Mouse (Mus musculus): ENCODE measurements around the gene Tex2. TPM values are rescaled to one million over a fixed set of nuclear protein-coding genes. Genes with fewer than 3 reads are reported as not detected.
"Not testable (repeated sequence)": the region's sequence is repeated elsewhere in the genome, so short reads cannot be mapped to it uniquely, and the experiment has no call there.

Tex2 gene
- polyA plus RNA-seq, 2 experiments = 8.7 to 10.8 TPM

DNA sequence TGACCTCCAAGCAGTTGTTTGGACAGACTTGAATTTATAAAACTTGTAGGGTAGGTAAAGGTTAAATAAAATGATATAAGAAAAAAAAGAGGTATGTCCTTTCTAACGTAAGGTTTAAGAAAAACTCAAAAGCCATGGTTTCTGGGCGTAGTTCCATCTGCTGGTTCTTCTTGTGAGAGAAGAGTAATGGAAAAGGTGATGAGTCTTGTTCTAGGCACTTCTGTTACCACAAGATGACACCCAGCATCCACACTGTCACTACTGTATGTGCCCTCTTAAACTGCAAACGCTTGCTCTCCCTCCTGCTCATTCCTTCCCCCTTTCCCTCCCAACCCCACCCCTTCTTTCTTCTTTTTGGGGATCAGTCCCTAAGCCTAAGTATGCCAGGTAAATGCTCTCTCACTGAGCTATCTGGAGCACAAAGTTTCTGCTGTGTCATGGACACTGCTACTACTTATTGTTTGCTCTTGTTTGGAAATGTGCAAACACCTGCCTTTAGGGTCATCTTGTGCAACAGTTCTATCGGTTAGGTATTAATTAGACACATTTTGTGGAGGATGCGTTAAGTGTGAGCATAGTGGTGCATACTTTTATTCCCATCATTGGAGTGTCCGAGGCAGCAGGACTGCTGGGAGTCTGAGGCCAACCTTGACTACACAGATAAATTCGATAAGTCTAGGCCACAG, 120.1 kb downstream of the Tex2 start:
- no peak for TF ChIP-seq POLR2A (IDR thresholded peaks at IDR 0.05; ENCODE audit: borderline replicate concordance, extremely low read depth, insufficient read depth, insufficient read length)
- no peaks in the 10 kb centered on the region for H3K27me3 ChIP-seq (ENCODE audit: control insufficient read depth, insufficient read depth, low read length)

DNA sequence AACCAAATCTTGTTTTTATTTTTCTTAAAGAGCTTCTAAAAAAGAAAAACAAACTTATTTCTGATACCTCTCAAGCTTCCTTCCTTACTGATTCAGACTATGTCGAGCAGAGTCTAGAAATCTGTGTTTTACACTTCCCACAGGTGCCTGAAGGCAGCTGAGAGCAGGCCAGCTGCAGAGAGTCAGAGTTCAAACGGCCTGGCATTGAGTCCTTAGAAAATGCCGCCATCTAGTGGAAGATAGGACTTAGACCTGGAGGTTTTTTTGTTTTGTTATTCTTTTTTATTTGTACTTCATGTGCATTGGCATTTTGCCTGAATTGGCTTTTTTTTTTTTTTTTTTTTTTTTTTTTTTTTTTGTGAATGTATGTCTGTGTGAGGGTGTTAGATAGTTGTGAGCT, 121.8 kb downstream of the Tex2 start:
- DNase-seq (ENCODE audit: low spot score) (peak; percentile 94), ATAC-seq (ENCODE audit: low FRiP score, low read depth) (no peak)
- no peak overlapping the region for H3K4me3 ChIP-seq (replicated peaks; ENCODE audit: low read length)
- H3K4me2 ChIP-seq (replicated peaks; ENCODE audit: low read depth, low read length, severe bottlenecking) = no peak overlapping the region
- no peak overlapping the region for H3K9ac ChIP-seq (ENCODE audit: low read depth, low read length, severe bottlenecking)
- no peak overlapping the region for H3K27ac ChIP-seq (replicated peaks; ENCODE audit: low read depth, low read length)
- H3K9me3 ChIP-seq (ENCODE audit: control insufficient read depth, low read length) = no peaks in the 10 kb centered on the region
- WGBS = 2% methylated on average over 3 of the region's 3 CpGs
- TF ChIP-seq POLR2A (IDR thresholded peaks at IDR 0.05; ENCODE audit: borderline replicate concordance, extremely low read depth, insufficient read depth, insufficient read length) = no peak
- H3K36me3 ChIP-seq (ENCODE audit: control insufficient read depth, insufficient read depth, low read length) = no peaks in the 10 kb centered on the region
- H3K4me1 ChIP-seq (ENCODE audit: control insufficient read depth, insufficient read depth, low read length) = peaks cover 7% of the 10 kb centered on the region
- no peaks in the 10 kb centered on the region for H3K27me3 ChIP-seq (ENCODE audit: control insufficient read depth, insufficient read depth, low read length)

More for the DNA sequence above, 120.1 kb downstream of the Tex2 start:
- H3K4me2 ChIP-seq (replicated peaks; ENCODE audit: low read depth, low read length, severe bottlenecking) = no peak overlapping the region
- H3K36me3 ChIP-seq (ENCODE audit: control insufficient read depth, insufficient read depth, low read length) = no peaks in the 10 kb centered on the region
- no peak overlapping the region for H3K9ac ChIP-seq (ENCODE audit: low read depth, low read length, severe bottlenecking)
- WGBS = 74% methylated on average over 7 of the region's 7 CpGs
- no peaks in the 10 kb centered on the region for H3K9me3 ChIP-seq (ENCODE audit: control insufficient read depth, low read length)
- ATAC-seq (ENCODE audit: low FRiP score, low read depth) (no peak), DNase-seq (ENCODE audit: low spot score) (no peak)
- H3K27ac ChIP-seq (replicated peaks; ENCODE audit: low read depth, low read length) = no peak overlapping the region
- peaks cover 3% of the 10 kb centered on the region; the same call in 1 of the 2 replicates for H3K4me1 ChIP-seq (ENCODE audit: control insufficient read depth, insufficient read depth, low read length)
- H3K4me3 ChIP-seq (replicated peaks; ENCODE audit: low read length) = no peak overlapping the region

DNA sequence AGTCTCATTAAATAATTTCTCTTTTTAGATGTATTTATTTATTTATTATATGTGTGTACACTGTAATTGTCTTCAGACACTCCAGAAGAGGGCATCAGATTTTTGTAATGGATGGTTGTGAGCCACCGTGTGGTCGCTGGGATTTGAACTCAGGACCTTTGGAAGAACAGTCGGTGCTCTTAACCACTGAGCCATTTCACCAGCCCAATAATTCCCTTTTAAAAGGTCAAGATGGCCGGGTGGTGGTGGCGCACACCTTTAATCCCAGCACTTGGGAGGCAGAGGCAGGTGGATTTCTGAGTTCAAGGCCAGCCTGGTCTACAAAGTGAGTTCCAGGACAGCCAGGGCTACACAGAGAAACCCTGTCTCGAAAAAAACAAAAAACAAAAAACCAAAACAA, 122.6 kb downstream of the Tex2 start:
- not testable (repeated sequence) for DNase-seq (ENCODE audit: low spot score); H3K9me3 ChIP-seq (ENCODE audit: control insufficient read depth, low read length); H3K36me3 ChIP-seq (ENCODE audit: control insufficient read depth, insufficient read depth, low read length); H3K27me3 ChIP-seq (ENCODE audit: control insufficient read depth, insufficient read depth, low read length); H3K27ac ChIP-seq (replicated peaks; ENCODE audit: low read depth, low read length); H3K4me3 ChIP-seq (replicated peaks; ENCODE audit: low read length); H3K9ac ChIP-seq (ENCODE audit: low read depth, low read length, severe bottlenecking); ATAC-seq (ENCODE audit: low FRiP score, low read depth); H3K4me2 ChIP-seq (replicated peaks; ENCODE audit: low read depth, low read length, severe bottlenecking)
- peaks cover 12% of the 10 kb centered on the region for H3K4me1 ChIP-seq (ENCODE audit: control insufficient read depth, insufficient read depth, low read length)
- WGBS = 84% methylated on average over 6 of the region's 6 CpGs

DNA sequence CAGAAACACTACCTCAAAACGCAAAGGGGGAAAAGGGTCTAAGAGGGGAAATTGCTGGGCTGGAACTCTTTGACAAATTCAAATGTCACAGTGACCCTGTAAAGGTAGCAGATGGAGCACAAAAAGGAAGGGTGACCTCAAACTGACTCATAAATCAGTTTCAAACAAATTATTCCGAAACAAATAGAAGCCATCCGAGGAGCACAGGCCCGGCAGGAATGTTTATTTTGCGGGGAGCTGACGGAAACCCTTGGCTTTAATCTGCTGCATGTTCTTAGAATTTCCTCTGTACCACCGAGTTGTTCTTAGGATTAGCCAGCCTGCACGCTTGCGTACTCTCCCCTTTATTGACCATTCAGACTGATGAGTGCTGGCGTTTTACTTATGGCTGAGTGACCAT, 123.2 kb downstream of the Tex2 start:
- Histone ChIP-seq H3K9me3 (ENCODE audit: control insufficient read depth, low read length) (no peaks in the 10 kb centered on the region), H3K36me3 (ENCODE audit: control insufficient read depth, insufficient read depth, low read length) (no peaks in the 10 kb centered on the region), H3K4me2 (replicated peaks; ENCODE audit: low read depth, low read length, severe bottlenecking) (no peak overlapping the region), H3K27ac (replicated peaks; ENCODE audit: low read depth, low read length) (no peak overlapping the region), H3K4me1 (ENCODE audit: control insufficient read depth, insufficient read depth, low read length) (peaks cover 15% of the 10 kb centered on the region), H3K27me3 (ENCODE audit: control insufficient read depth, insufficient read depth, low read length) (no peaks in the 10 kb centered on the region), H3K4me3 (replicated peaks; ENCODE audit: low read length) (no peak overlapping the region), H3K9ac (ENCODE audit: low read depth, low read length, severe bottlenecking) (no peak overlapping the region)
- DNase-seq (ENCODE audit: low spot score) (no peak), ATAC-seq (ENCODE audit: low FRiP score, low read depth) (no peak)
- WGBS = 52% methylated on average over 10 of the region's 10 CpGs
- no peak for TF ChIP-seq POLR2A (IDR thresholded peaks at IDR 0.05; ENCODE audit: borderline replicate concordance, extremely low read depth, insufficient read depth, insufficient read length)

DNA sequence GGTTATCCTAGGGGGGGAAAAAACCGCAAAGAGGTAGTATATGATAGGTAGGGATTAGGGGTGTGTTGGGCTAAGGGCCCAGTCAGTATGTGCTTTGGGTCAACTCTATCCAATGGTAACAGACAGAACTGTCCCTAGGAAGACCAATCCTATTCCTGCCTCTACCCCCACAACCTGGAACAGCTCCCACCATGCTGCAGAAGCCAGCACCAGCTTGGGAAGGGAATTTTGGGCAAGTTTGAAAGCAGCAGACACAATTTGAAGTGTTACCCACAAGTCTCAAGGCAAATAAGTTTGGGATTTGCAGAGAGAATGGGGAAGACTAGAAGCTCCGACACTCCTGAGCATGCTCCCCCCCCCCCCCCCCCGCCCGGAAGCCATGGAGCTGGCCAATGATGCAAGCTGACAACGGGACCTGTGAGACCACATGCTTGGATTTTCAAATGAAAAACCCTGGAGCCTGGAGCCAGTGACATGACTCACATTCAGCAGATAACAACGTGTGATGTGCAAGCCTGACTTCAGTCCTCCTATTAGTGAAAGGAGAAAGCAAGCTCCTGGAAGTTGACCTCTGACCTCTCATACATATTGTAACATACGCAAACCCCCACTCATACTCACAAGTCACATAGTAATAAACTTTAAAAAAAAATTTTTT, 124.1 kb downstream of the Tex2 start:
- Histone ChIP-seq H3K4me3 (replicated peaks; ENCODE audit: low read length) (no peak overlapping the region), H3K9me3 (ENCODE audit: control insufficient read depth, low read length) (no peaks in the 10 kb centered on the region), H3K36me3 (ENCODE audit: control insufficient read depth, insufficient read depth, low read length) (no peaks in the 10 kb centered on the region), H3K4me2 (replicated peaks; ENCODE audit: low read depth, low read length, severe bottlenecking) (no peak overlapping the region), H3K27me3 (ENCODE audit: control insufficient read depth, insufficient read depth, low read length) (no peaks in the 10 kb centered on the region), H3K4me1 (ENCODE audit: control insufficient read depth, insufficient read depth, low read length) (peaks cover 15% of the 10 kb centered on the region), H3K9ac (ENCODE audit: low read depth, low read length, severe bottlenecking) (no peak overlapping the region), H3K27ac (replicated peaks; ENCODE audit: low read depth, low read length) (no peak overlapping the region)
- WGBS = 73% methylated on average over 6 of the region's 7 CpGs
- no peak for ATAC-seq (ENCODE audit: low FRiP score, low read depth)
- DNase-seq (ENCODE audit: low spot score) = no peak
- TF ChIP-seq POLR2A (IDR thresholded peaks at IDR 0.05; ENCODE audit: borderline replicate concordance, extremely low read depth, insufficient read depth, insufficient read length) = no peak
